Mouse (Mus musculus) olfactory bulb, adult 2 months (tissue): ENCODE data around the gene Tcp10b.
"Not testable (repeated sequence)": the region's sequence is repeated elsewhere in the genome, so short reads cannot be mapped to it uniquely, and the experiment has no call there.

Source experiments
- CTCF ChIP-seq: fragments of 200-500 bp; IDR thresholded peaks from 2 replicates; pipeline ENCODE4 v1.5.1; 2012; ENCODE audit warnings: low read depth, mild to moderate bottlenecking, low read length, moderate library complexity; ENCODE audit not compliant: insufficient read depth
- POLR2A ChIP-seq: fragments of 200-500 bp; IDR thresholded peaks from 2 replicates; pipeline ENCODE4 v1.6.1; 2012; ENCODE audit warnings: mild to moderate bottlenecking, low read depth, low read length, moderate library complexity; ENCODE audit not compliant: insufficient read depth

- not testable (repeated sequence) for TF ChIP-seq CTCF, POLR2A
Observed at GRCm38 (mm10) chr17:13112504-13113291, 51.8 kb downstream of the Tcp10b start.
